Mouse (Mus musculus): ENCODE measurements around the gene Tmem178b. TPM values are rescaled to one million over a fixed set of nuclear protein-coding genes. Genes with fewer than 3 reads are reported as not detected.

Gene Tmem178b
- polyA plus RNA-seq, 1 experiment from 2014 or later, result 1.2 TPM

DNA sequence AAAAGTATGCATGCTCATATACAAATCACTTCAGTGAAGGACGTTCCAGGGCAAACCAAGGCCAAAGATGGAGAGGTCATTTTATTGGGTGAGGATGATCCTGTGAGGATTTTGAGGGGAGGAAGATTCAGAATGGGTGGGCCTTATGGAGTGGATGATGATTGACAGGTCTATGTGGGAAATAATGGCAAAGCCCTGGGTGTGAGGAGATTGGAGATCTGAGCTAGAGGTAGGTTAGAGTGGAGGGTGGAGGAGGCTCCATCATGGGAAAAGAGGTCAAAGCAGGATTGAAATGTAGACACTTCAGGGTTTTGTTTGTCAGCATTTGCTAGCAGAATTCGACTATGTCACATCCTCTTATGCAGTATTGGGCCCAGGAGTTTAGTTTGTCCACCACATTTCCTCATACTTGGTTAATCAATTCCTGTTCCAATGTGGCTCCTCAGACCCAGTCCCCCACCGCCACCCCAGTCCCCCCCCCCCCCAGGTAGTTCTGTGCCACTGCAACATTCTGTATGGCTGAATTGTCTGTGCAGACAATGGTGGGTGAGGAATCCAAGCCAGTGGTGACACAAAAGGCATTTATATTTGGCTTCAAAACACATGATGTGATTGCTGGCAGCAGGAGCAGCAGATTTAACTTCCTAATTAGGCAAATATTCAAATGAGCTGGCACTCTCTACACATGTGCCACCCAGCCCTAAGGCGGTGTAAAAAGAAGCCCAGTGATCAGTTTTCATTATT is 150.7 kb downstream of the Tmem178b start:
- Histone ChIP-seq H3K4me3 (replicated peaks; ENCODE audit: low read length) (no peak overlapping the region), H3K27ac (ENCODE audit: low read length) (no peak overlapping the region), H3K4me2 (ENCODE audit: low read depth, low read length) (no peak overlapping the region), H3K9ac (ENCODE audit: low read length) (no peak overlapping the region), H3K36me3 (ENCODE audit: control insufficient read depth, insufficient read depth, low read length) (no peaks in the 10 kb centered on the region), H3K27me3 (ENCODE audit: control insufficient read depth, insufficient read depth, low read length) (no peaks in the 10 kb centered on the region), H3K9me3 (replicated peaks; ENCODE audit: control insufficient read depth, low read length) (no peaks in the 10 kb centered on the region), H3K4me1 (ENCODE audit: control insufficient read depth, insufficient read depth, low read length) (no peaks in the 10 kb centered on the region)
- 83% methylated on average over 4 of the region's 4 CpGs for WGBS
- ATAC-seq (ENCODE audit: insufficient read depth, low FRiP score), result no peak

DNA sequence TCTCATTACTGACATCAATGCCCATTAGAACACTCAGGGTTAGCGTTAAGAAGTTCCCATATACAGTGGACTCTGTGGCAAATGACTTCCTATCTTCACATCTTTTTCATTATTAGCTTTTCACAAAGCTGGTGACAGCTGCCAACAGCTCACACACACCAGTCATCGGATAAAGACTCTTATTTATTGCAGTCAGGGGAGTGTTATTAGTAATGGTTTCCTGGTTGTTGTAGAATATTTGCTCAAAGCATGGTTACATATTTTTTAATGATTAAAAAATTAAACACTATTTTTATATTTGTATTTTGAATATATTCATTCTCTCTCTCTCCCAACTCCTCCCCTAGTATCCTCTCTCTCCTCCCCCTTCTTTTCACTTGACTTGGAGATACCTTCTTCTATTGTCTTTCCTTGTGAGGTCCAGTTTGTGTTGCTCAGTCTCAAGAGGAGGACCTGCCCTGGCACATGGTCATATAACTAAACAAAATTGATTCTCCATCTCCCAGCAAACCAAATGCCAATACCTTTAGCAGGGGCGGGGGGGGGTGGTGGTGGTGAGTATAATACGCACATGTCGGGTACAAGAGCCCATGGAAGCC is 151.4 kb downstream of the Tmem178b start:
- no peaks in the 10 kb centered on the region for H3K36me3 ChIP-seq (ENCODE audit: control insufficient read depth, insufficient read depth, low read length)
- no peaks in the 10 kb centered on the region for H3K4me1 ChIP-seq (ENCODE audit: control insufficient read depth, insufficient read depth, low read length)
- no peak overlapping the region for H3K27ac ChIP-seq (ENCODE audit: low read length)
- WGBS, result 77% methylated on average over 5 of the region's 5 CpGs
- no peaks in the 10 kb centered on the region for H3K27me3 ChIP-seq (ENCODE audit: control insufficient read depth, insufficient read depth, low read length)
- no peak overlapping the region for H3K4me3 ChIP-seq (replicated peaks; ENCODE audit: low read length)
- no peak overlapping the region for H3K9ac ChIP-seq (ENCODE audit: low read length)
- no peak for ATAC-seq (ENCODE audit: insufficient read depth, low FRiP score)
- H3K9me3 ChIP-seq (replicated peaks; ENCODE audit: control insufficient read depth, low read length), result no peaks in the 10 kb centered on the region
- no peak overlapping the region for H3K4me2 ChIP-seq (ENCODE audit: low read depth, low read length)

DNA sequence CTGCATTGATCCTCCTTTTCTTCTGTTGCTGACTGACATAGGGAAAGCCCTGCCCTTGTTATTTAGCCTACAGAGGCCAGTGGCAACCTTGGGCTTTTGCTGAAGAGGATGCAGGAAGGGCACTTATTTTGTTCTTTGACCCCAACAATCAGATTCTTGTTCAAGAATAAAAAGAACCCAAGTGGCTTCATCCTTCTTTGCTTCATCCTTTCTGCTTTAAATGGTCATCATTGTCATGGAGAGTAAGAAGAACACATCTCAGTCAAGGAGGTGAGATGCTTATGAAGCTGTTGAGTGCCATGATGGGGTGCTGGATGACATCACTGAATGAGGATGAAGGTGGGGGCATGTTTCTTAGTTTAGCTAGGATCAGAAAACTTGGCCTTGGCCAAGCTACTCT is 159.8 kb downstream of the Tmem178b start:
- Histone ChIP-seq H3K4me3 (replicated peaks; ENCODE audit: low read length) (no peak overlapping the region), H3K27ac (ENCODE audit: low read length) (no peak overlapping the region), H3K27me3 (ENCODE audit: control insufficient read depth, insufficient read depth, low read length) (no peaks in the 10 kb centered on the region), H3K9me3 (replicated peaks; ENCODE audit: control insufficient read depth, low read length) (no peaks in the 10 kb centered on the region), H3K4me2 (ENCODE audit: low read depth, low read length) (no peak overlapping the region), H3K36me3 (ENCODE audit: control insufficient read depth, insufficient read depth, low read length) (no peaks in the 10 kb centered on the region), H3K9ac (ENCODE audit: low read length) (no peak overlapping the region), H3K4me1 (ENCODE audit: control insufficient read depth, insufficient read depth, low read length) (no peaks in the 10 kb centered on the region)
- ATAC-seq (ENCODE audit: insufficient read depth, low FRiP score), result no peak

DNA sequence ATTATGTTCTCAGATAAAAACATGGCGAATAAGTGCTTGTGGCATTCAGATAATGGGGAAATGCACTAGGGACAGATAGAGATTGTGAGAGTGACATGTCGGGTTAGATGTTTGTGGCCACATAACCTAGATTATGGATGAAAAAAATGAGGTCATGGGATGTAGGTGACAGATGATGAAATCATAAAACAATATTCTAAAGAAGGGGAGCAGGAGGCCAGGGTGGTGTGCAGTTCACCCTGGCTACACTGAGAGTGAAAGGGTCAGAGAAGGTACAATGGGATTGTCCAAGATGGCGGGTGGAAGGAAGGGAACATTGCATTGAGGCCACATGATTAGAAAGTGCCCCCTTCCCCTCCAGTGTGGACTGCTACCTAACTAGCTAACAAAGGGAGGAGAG is 160.9 kb downstream of the Tmem178b start:
- no peaks in the 10 kb centered on the region for H3K27me3 ChIP-seq (ENCODE audit: control insufficient read depth, insufficient read depth, low read length)
- H3K36me3 ChIP-seq (ENCODE audit: control insufficient read depth, insufficient read depth, low read length), result no peaks in the 10 kb centered on the region
- H3K9ac ChIP-seq (ENCODE audit: low read length), result no peak overlapping the region
- H3K4me3 ChIP-seq (replicated peaks; ENCODE audit: low read length), result no peak overlapping the region
- no peak for ATAC-seq (ENCODE audit: insufficient read depth, low FRiP score)
- no peak overlapping the region for H3K4me2 ChIP-seq (ENCODE audit: low read depth, low read length)
- H3K9me3 ChIP-seq (replicated peaks; ENCODE audit: control insufficient read depth, low read length), result no peaks in the 10 kb centered on the region
- WGBS, result 85% methylated on average over 3 of the region's 3 CpGs
- H3K27ac ChIP-seq (ENCODE audit: low read length), result no peak overlapping the region
- H3K4me1 ChIP-seq (ENCODE audit: control insufficient read depth, insufficient read depth, low read length), result no peaks in the 10 kb centered on the region

DNA sequence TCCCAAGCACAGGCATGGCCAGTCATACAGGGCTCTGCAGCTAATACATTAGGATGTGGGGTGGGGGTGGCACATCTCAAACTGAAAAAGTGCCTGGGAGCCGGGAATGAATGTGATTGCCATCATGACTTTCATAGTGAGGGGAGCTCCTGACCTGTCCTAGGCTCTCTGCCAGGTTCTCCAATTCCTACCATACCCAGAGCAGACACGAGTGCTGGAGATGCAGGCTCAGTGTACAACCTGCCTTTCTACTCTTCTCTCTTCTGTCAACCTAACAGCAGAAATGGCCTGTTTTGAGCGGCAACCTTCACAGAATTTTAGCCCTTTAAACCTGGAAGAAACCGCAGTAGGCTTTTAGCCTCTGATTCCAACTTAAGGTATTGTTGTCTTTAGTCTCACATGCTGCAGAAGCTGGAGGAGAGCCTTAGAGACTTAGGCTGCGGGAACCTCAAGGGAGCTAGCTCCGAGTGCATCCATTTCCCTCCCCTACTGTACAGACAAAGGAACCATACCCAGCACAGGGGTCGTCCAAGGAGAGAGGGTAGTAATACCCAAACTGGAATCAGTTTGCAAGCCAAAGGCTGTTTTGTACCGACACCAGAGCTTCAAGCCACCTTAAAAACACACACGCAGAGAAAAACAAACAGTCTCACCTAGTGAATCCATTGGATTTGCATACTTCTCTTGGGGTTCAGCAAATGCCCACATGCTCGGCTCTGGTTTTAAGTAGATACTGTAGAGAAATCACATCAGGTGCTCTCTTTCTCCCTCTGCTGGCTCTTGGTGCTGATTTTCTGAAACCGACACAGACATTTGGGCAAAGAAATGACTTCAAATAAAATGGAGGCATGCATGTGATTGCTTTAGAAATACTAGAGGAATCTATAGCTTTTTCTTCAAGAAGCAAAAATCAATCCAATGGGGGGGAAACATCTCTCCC is 176.2 kb downstream of the Tmem178b start:
- H3K27me3 ChIP-seq (ENCODE audit: control insufficient read depth, insufficient read depth, low read length), result no peaks in the 10 kb centered on the region
- no peak overlapping the region for H3K27ac ChIP-seq (ENCODE audit: low read length)
- H3K36me3 ChIP-seq (ENCODE audit: control insufficient read depth, insufficient read depth, low read length), result no peaks in the 10 kb centered on the region
- H3K4me2 ChIP-seq (ENCODE audit: low read depth, low read length), result no peak overlapping the region
- ATAC-seq (ENCODE audit: insufficient read depth, low FRiP score), result no peak
- no peak overlapping the region for H3K4me3 ChIP-seq (replicated peaks; ENCODE audit: low read length)
- WGBS, result 41% methylated on average over 11 of the region's 11 CpGs
- H3K9me3 ChIP-seq (replicated peaks; ENCODE audit: control insufficient read depth, low read length), result no peaks in the 10 kb centered on the region
- no peaks in the 10 kb centered on the region for H3K4me1 ChIP-seq (ENCODE audit: control insufficient read depth, insufficient read depth, low read length)
- H3K9ac ChIP-seq (ENCODE audit: low read length), result no peak overlapping the region

DNA sequence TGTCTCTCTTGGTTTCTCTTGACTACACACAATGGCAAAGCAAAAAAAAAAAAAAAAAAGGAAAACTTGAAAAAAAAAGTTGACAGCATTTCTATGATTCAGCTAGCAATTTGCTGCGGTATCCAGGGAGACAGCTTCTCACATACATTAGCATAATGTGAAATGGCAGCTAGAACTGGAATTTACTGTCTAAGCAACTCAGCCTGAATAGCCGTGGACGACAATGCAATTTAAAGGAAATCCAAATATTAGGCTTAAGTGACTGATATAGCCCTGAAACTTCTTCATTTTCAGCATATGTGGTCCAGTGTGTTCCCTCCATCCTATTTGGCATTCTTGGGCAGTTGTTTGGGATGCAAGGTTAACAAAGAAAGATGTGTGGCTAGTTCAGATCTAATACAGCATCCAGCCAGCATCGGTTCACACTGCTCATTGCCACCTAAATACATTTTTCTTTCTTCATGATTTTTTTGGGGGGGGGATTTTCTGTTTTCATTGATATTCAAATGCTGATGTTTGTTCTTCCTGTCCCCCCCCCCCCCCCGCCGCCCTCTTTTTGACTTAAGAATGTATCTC is 176.9 kb downstream of the Tmem178b start:
- WGBS, result 77% methylated on average over 6 of the region's 6 CpGs
- no peaks in the 10 kb centered on the region for H3K9me3 ChIP-seq (replicated peaks; ENCODE audit: control insufficient read depth, low read length)
- no peaks in the 10 kb centered on the region for H3K4me1 ChIP-seq (ENCODE audit: control insufficient read depth, insufficient read depth, low read length)
- no peak overlapping the region for H3K4me2 ChIP-seq (ENCODE audit: low read depth, low read length)
- no peak for ATAC-seq (ENCODE audit: insufficient read depth, low FRiP score)
- H3K27ac ChIP-seq (ENCODE audit: low read length), result no peak overlapping the region
- H3K36me3 ChIP-seq (ENCODE audit: control insufficient read depth, insufficient read depth, low read length), result no peaks in the 10 kb centered on the region
- no peaks in the 10 kb centered on the region for H3K27me3 ChIP-seq (ENCODE audit: control insufficient read depth, insufficient read depth, low read length)
- no peak overlapping the region for H3K9ac ChIP-seq (ENCODE audit: low read length)
- H3K4me3 ChIP-seq (replicated peaks; ENCODE audit: low read length), result no peak overlapping the region

DNA sequence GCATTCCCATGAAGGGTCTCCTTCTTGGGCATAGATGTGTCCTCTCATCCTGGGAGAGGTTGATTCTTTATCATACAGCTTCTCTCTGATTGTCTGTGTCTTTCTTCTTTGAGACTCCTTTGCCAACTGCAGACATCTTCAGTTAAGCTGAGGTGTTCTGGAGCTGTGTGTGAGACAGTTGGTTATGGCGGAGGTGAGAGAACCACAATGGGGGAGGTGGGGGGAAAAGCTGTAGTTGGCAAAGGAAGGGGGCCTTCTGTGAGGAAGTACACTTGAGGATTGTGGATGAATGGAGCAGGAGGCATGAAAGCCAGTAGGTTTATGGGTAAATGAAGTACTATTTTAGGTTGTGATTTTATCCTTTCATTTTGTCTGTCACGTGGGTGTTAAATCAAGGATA is 178.6 kb downstream of the Tmem178b start:
- no peaks in the 10 kb centered on the region for H3K27me3 ChIP-seq (ENCODE audit: control insufficient read depth, insufficient read depth, low read length)
- H3K27ac ChIP-seq (ENCODE audit: low read length), result no peak overlapping the region
- no peak overlapping the region for H3K9ac ChIP-seq (ENCODE audit: low read length)
- H3K4me1 ChIP-seq (ENCODE audit: control insufficient read depth, insufficient read depth, low read length), result no peaks in the 10 kb centered on the region
- no peak overlapping the region for H3K4me3 ChIP-seq (replicated peaks; ENCODE audit: low read length)
- WGBS, result 85% methylated on average over 2 of the region's 2 CpGs
- no peaks in the 10 kb centered on the region for H3K9me3 ChIP-seq (replicated peaks; ENCODE audit: control insufficient read depth, low read length)
- H3K36me3 ChIP-seq (ENCODE audit: control insufficient read depth, insufficient read depth, low read length), result no peaks in the 10 kb centered on the region
- ATAC-seq (ENCODE audit: insufficient read depth, low FRiP score), result no peak
- H3K4me2 ChIP-seq (ENCODE audit: low read depth, low read length), result no peak overlapping the region

DNA sequence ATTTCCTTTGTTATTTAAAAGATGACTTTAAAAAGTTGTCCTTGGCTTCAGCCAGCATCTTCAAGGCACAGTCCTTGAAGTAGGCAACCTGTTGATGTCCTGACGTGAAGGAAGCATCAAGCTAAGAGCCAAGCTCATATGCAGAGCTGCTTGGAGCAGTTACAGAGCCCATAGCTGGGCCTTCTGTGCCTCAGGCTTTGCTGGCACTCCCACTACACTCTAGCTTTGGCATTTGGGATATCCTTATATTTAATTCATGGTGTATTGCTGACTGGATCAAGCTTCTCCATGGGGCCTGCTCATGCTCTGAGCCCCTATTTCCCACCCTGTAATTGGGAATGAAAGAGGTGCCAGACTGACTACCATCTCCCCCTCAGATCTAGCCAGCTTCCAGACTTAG is 179.5 kb downstream of the Tmem178b start:
- Histone ChIP-seq H3K4me3 (replicated peaks; ENCODE audit: low read length) (no peak overlapping the region), H3K4me2 (ENCODE audit: low read depth, low read length) (no peak overlapping the region), H3K4me1 (ENCODE audit: control insufficient read depth, insufficient read depth, low read length) (no peaks in the 10 kb centered on the region), H3K9ac (ENCODE audit: low read length) (no peak overlapping the region), H3K9me3 (replicated peaks; ENCODE audit: control insufficient read depth, low read length) (no peaks in the 10 kb centered on the region), H3K36me3 (ENCODE audit: control insufficient read depth, insufficient read depth, low read length) (no peaks in the 10 kb centered on the region), H3K27me3 (ENCODE audit: control insufficient read depth, insufficient read depth, low read length) (no peaks in the 10 kb centered on the region), H3K27ac (ENCODE audit: low read length) (no peak overlapping the region)
- ATAC-seq (ENCODE audit: insufficient read depth, low FRiP score), result no peak
- WGBS, result 92% methylated on average over 1 of the region's 1 CpGs

DNA sequence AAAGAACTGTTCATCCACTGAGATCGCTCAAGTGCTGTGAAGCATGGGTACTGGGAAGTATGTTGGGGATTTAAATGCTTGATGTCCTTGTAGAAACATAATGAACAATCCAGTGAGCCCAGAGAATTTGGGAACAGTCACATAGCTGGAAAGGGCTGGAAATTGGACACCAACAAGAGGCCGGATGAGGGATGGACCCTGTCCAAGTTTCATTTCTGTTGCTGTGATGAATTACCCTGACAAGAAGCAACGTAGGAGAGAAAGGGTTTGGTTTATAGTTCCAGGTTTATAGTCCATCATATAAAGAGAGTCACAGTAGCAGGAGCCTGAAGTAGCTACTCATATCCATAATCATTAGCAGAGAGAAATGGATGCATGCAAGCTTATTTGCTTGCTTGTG is 186.4 kb downstream of the Tmem178b start:
- Histone ChIP-seq H3K4me2 (ENCODE audit: low read depth, low read length) (no peak overlapping the region), H3K36me3 (ENCODE audit: control insufficient read depth, insufficient read depth, low read length) (no peaks in the 10 kb centered on the region), H3K4me3 (replicated peaks; ENCODE audit: low read length) (no peak overlapping the region), H3K4me1 (ENCODE audit: control insufficient read depth, insufficient read depth, low read length) (no peaks in the 10 kb centered on the region), H3K27me3 (ENCODE audit: control insufficient read depth, insufficient read depth, low read length) (no peaks in the 10 kb centered on the region), H3K9ac (ENCODE audit: low read length) (no peak overlapping the region), H3K9me3 (replicated peaks; ENCODE audit: control insufficient read depth, low read length) (no peaks in the 10 kb centered on the region), H3K27ac (ENCODE audit: low read length) (no peak overlapping the region)
- ATAC-seq (ENCODE audit: insufficient read depth, low FRiP score), result no peak
- WGBS, result 51% methylated on average over 3 of the region's 3 CpGs
